Mouse (Mus musculus) kidney, adult 2 months (tissue): Measurements from ENCODE around the gene Hdgfl2.

Source experiments
- CTCF ChIP-seq: fragments of 200-500 bp; conservative IDR thresholded peaks from 2 replicates; pipeline ENCODE4 v1.5.1; 2011; ENCODE audit warnings: low read depth, mild to moderate bottlenecking, control low read depth, low read length, moderate library complexity, mixed read lengths; ENCODE audit not compliant: insufficient read depth, insufficient read length
- POLR2A ChIP-seq: fragments of 200-500 bp; IDR thresholded peaks from one replicate; pipeline ENCODE4 v1.6.1; 2011; ENCODE audit warnings: low read depth, low read length, control low read depth

DNA sequence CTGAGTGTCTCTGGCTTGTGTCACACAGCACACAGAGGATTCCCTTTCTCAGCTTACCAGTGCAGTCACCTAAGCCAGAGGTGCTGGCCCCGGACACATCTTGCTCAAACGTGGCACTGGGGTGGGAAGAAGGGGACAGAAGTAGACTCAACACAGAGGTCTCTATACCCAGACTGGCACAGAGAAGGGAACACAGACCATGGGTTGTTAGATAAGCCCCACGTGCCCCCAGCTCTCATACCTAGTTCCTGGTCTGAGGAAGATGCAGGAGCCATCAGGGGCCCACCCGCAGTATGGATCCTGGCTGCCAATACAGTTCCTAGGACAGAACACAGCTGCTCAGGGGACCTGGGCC lies 45.8 kb downstream of the Hdgfl2 start:
- TF ChIP-seq CTCF: no peak
- no peak for TF ChIP-seq POLR2A
